Mouse (Mus musculus) embryo, embryonic 9.5 days (tissue): ENCODE measurements at regions not wholly inside any gene's neighbourhood (a gene's known extent, or its start where the extent isn't known, plus 50 kb on each side); places are given as distances from the start of the nearest gene placed in this dataset.

Source experiments
- DNase-seq: peaks from one replicate; pipeline ENCODE4 v3.0.0-alpha.2; 2017; ENCODE audit errors: extremely low spot score

DNA sequence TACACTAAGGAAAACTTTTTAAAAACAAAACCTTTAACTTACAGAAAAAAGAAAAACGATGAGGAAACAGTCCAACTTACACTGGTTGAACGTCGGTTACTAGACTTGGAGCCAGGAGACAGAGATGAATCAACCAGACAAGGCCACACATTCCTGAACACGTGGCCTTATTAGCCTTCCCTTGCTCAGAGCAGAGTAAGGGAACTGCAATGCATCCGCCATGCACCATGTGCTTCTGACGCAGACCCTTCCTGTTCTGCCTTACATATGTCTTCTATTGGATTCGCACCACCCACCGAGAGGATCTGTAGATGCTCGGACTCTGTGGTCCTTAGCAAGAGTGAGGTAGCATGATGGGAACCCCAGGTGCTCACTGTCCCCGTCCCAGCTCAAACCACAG lies 336.2 kb upstream of the Zfp637 start:
- peak; percentile 2 for DNase-seq

DNA sequence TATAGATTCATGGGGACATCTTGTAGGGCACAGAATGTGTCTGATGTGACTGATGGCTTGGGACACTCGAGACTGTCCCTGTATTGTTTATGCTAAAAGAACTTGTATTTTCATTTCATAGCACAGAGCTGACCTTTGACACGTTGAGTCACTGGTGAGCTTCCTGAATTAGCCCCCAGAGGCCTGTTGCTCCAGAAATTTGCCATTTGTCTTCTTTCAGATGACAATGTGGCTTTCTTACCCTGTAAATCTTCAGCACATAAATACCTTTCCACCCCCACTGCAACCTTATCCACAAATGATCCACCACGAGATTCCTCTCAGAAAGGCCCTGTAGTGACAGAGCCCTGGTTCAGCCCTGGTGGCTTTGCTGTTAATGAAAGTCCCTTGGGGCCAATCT lies 335.5 kb upstream of the Zfp637 start:
- DNase-seq: peak; percentile 14

DNA sequence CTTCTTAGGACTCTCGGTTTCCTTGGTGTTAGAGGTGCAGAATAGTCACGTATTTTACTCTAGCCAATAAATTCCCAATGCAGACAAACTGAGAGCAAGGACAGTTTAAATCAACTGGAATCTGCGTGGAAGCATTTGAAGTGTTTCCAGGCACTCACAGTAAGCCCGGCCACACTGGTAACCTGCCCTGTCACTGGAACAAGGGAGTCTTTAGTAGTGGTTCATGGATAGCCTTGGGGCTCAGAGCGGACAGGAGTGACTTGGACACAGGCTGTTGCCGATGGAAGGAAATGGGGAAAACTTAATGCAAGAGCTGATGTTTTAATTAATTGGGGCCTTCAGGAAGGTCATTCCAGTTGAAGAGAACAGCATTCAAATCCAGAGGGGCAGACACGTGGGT lies 334.4 kb upstream of the Zfp637 start:
- no peak for DNase-seq

DNA sequence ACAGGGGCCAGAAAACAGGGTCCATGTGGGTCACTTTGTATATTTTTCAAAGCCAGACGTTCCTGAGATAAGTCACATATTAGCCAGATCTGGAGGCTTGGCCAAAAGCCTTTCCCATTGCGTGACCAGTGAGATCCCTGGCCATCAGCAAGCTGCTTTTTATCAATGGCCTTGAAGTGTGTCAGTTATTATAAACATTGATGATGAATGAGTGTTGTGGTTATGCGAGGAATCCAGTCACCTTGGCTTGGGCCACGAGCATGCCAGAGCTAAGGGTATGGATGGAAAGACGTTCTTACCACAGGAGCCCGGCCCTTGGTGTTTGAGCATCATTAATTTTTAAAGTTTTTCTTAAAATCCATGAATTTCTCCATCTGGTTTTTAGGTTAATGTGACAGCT lies 332.1 kb upstream of the Zfp637 start:
- DNase-seq: no peak

DNA sequence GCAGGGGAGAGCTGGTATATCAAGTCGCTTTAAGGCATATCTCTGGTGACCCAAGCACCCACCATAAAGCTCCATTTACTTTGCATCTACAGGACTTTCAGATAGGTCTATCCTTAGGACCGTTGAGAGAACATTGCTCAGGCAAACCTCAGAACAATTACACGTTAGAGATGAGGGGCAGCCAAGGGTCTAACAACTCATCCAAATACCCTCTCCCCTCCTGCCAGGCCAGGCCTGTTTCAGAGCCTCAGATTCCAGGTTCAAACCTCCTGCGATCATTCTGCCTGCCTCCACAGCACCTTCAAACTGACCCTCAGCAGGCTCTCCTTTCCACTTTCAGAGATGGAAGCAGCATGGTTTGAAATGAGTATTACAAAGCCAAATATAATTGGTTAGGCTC lies 331.0 kb upstream of the Zfp637 start:
- DNase-seq: no peak

DNA sequence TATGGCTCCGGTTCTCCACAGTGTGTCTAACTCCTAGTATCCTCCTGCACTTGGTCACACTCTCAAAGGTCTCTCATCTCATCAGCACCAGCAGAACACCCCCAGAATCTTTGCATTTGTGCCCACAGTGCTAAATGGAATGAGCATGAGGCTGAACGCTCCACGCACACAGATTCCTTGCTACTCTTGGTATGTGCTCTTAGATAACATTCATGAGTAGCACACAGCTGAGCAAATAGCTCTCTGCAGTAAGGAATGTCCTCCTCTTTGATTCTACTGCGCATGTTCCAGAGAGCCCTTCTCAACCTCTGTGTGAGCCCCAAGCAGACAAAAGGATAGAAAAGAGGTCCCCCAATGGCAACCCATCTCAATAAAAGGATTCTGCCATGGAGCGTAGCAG lies 326.1 kb upstream of the Zfp637 start:
- no peak for DNase-seq

DNA sequence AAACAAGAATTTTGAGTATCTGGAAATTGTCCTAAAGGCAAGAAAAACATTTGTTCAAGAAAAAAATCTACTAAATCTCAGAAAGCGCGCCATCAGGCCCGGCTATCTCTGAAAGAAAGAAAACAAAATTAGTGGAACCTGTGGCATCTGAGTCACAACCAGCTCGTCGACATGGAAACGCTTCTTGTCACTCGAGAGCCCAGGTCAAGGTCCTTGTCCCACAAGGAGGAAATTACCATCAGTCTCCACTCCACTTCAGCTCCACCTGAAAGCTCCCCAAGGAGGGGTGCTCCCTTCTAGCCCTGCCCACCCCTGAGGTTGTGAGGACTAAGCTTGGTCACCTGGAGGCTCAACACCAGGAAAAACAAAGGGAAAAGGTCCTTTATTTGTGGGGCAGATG lies 324.1 kb upstream of the Zfp637 start:
- no peak for DNase-seq

DNA sequence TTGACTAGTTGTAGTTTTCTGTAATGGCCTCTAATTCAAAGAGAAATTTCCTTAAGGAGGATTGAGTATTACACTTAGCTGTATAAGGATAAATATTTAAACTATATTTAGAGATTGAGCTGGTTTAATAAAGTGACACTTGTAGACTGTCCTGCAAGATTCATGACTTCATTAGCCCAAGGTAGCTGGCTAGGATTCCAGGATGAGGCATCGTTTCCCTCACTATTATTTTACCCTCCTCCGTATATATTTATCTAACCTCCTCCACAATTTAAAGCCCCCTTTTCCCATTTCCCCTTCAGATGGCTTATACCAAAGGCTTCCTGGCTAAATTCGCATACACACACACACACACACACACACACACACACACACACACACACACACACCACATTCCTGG lies 322.0 kb upstream of the Zfp637 start:
- DNase-seq: no peak

DNA sequence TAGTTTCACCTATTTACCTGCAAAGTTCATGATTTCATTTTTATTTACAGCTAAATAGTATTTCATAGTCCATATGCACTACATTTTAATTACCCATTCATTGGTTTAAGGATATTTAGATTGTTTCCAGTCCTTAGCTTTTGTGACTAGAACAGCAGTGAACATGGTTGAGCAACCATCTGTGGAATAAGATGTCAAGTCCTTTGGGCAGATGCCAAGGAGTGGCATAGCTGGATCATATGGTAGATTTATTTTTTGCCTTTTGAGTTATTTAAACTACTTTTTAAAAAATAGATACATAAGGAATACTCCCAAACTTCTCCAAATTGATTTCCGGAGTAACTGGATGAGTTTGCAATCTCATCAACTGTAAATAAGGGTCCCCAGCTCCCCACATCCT lies 321.5 kb upstream of the Zfp637 start:
- no peak for DNase-seq

DNA sequence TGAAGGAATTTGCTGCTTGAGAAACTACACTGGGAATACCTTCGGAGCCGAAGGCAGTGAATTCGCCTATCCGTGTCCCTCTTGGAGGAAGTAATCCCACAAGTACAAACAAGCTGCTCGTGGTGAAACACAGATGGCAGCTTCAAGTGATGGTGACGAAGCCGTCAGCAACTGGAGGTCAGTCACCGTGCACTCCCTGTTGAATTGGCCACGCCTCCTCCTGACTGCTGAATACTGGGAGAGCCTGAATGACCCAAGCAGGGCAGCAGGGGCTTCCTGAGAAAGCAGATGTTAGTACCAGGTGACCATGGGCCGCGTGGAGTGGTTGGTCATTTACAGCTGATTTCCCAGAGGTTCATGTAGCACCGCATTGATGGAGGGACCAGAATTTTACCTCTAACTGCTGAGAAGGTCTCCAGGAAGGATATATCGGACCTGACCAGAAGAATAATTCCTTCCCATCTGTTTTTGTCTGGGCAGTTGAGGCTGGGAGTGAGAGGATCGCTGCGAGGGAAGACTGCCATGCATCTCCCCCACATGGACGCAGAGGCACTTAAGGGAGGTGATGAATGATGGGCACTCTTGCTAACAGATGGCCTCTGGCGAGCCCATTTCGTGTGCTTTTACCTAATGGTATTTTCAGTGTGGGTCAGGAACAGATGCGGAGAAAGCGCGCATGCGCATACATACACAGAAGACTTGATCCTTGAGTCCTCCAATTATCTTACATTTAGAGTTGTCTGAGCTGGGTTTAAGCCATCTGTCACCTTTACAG lies 314.6 kb upstream of the Zfp637 start:
- peak; percentile 47 for DNase-seq

DNA sequence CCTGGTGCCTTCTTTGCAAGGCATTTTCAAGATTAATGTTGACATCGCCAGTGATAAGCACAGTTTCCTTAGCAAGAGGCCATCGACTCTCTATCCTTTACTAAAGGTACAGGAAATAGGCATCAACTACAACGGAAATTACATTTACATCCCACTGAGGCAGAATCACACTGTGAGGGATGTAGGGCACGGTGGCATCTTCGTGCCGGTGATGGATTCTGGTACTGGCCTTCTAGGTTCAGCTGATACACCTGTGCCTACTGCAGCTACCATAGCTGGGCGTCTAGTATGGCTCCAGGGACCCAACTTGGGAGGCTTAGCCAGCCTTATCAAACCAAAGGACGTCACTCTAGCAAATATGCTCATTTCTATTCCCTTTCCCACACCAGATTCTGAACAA lies 313.5 kb upstream of the Zfp637 start:
- no peak for DNase-seq

DNA sequence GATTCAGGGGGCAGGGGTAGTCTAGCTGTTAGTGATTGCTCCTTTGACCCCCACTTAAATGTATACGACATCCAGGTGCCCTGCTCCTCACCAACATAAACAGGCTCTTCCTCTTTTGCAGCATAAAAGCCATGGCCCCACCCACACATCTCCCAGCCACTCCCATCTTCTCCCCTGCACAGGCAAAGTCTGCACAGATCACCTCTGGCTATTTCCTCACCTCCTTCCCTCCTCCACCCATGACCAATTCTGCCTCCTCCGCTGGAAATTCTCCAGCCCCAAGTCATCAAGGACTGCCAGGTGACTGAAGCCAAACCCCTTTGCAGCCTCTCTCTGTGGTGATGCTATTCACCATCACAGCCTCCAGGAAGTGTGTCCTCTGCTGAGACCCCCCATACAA lies 306.8 kb upstream of the Zfp637 start:
- no peak for DNase-seq

DNA sequence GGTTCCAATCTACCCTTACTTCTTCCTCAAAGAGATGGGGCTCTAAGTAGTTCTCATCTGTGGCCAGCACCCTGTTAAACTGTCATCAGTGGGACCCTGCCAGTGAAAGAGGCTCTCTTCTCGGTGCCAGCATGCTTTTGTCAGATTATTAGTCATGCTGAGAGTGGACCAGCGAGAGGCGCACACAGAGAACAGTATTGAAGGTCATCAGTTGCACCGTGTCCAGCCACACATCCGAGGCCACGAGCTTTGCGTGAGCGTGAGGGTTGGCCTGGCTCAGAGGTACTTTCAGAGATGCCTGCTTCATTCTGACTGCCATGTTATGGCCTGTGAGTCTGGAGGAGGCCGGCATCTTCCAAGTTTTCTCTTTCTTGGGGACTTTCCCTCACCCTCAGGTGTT lies 306.0 kb upstream of the Zfp637 start:
- no peak for DNase-seq

DNA sequence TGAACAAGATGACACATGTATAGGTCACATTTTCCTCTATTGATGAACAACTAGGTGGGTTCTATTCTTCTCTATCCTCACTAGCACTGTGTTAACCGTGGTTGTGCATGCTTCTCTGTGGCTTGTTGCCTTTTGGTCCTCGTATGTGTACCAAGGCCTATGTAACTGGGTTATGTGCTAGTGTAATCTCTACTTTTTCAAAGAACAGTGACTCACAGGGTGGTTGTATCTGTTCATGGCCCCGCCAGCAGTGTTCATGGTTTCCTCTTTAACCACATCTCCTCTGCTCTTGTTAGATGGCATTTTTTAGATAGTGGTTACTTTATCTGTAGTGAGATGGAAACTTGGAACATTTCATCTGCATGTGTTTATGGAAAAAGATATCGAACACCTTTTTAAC lies 304.9 kb upstream of the Zfp637 start:
- DNase-seq: no peak

DNA sequence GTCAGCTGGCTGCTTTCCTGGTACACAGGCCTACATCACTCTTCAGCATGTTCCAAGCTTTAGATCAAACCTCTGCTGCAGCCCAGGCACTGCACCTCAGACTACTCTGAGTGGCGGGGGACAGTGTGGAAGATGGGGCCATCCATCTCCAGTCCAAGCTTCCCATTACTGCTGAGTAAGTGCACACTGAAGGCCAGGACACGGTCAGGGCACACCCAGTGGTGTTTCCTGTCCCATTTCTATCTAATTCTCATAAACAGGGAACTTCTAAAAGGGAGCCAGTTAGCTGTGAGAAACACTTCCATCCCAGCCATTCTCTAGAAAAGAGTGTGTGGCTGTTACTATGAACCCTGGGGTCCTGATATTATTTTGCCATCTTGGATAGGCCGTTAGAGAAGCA lies 298.5 kb upstream of the Zfp637 start:
- DNase-seq: no peak

DNA sequence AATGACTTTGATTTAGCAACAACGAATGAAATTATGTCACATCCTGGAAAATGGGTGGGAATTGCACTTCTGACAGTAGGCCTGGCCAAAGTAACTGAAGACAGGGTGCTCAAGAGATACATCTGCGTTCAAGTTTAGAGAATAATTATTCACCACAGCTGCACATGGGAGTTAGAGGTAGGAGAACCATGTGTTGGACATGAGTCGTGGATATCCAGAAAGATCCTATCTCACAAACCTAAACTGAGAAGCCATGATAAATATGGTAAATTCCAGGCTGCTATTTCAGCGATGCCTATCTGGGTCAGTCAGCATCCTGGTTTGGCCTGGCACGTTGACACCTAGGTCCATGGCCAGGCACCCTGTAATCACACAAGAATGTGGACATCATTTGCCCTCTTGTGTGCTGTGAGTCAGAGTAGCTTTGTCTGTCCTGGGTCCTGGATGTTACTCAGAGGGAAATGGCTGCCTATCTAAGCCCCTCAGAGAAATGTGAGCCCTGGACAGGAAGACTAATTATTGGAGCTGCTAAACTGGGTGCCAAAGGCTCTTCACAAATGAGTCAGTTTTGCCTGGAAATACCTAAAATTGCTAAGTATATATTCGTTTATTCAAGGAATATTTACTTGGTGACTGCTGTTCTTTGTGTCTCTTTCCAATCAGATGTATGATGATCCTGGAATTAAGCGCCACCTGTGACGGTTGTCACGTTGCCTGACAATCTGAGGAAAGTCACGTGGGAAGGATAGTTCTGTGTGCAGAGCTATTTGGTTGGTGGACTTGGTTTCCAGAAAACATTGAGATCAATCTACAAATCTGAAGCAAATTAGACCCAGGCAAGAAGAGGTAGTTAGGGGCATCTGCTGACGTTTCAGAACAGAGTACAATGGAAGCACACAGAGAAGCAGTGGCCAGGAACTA lies 296.4 kb upstream of the Zfp637 start:
- no peak for DNase-seq

DNA sequence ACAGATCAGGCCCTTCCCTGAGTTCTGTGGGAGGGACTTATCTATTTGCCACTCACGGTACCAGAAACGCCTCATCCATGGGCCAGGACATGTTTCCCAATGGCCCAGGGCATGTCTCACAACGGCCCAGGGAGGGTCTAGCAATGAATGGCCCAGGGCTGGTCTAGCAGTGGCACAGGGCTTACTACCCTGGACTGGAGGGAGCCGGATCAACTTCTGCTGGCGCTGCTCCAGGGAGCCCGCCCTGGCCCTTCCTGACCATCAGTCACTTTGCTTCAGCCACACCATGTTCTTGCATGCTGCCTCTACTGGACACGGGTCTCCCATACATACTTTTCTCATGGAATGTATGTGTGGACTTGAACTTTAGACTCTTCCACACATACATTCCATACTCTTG lies 290.1 kb upstream of the Zfp637 start:
- no peak for DNase-seq

DNA sequence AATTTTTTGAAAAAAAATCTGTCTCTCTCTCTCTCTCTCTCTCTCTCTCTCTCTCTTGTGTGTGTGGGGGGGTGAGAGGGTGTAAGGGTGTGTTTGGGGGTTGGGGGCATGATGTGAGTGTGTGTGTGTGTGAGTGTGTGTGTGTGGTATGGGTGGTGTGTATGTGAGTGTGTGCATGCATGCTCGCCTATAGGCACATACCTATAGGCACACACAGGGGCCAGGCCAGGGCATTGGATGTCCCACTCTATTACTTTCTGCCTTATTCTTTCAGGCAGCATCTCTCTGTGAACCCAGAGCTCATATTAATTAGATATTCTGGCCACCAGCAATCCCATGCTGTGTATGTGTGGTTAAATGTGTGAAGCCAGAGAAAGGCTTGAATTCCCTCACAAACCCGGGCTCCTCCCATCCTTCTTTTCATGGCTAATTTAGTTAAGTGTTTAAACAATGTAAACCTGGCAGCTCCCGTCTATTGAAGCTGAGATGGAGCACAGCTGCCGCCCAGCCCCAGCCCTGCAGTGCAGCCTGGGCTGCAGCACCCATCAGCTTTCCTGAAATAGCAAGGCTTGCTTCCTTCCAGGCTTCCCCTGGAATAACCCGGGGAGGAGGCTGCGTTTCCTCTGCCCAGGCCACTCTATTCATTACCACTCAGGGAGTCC lies 288.8 kb upstream of the Zfp637 start:
- DNase-seq: peak; percentile 24

DNA sequence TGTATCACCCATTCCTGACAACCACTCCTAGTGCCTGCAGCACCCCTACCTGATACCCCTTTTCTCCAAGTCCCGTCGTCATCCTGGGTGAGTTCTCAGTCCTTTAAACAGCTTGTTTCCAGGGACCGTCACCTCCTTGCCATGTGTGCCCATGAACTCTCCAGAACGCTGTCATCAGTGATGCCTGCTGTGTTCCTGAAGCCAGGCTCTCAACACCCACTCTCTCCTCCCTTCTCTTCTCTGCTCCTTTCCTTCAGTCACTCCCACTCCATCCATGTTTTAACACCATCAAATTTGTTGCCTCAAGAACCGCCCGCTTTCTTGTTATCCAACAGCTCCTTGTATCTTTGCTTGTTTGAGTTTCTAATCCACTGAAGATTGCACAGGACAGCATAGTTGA lies 277.8 kb upstream of the Zfp637 start:
- DNase-seq: no peak

DNA sequence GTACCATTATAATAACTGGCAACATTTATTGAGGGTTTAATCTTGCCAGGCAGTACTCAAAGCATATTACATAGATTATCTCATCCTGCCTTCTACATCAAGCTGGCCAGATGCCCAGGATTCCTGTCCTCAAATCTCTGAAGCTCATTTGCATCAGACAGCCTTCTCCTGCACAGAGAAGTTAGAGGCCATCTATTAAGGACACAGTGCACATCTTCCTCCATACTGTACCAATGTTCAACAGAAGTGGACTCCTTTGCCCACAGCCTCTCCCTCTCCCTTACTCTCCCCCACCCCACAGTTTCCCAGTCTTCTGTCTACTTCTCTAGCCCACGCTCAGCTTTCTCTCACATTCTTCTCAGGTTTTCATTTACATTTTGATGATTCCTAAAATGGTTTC lies 277.3 kb upstream of the Zfp637 start:
- no peak for DNase-seq

DNA sequence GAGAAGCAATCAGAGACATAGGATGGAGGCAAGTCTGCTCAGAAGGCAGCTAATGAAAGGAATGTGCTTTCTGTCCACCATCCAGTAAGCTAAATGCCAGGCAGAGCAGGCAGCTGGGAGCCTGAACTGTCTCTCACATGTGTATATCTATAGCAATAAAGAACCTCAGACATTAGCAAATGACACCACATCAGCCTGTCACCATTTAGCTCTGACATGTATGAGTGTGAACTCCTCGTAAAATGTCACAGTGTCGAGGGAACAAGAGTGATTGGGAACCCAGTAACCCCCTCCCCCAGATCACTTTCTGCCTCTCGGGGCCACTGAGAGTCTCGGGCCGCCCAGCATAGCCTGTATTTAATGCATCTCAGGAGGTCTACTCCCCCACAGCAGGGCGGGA lies 274.2 kb upstream of the Zfp637 start:
- no peak for DNase-seq

DNA sequence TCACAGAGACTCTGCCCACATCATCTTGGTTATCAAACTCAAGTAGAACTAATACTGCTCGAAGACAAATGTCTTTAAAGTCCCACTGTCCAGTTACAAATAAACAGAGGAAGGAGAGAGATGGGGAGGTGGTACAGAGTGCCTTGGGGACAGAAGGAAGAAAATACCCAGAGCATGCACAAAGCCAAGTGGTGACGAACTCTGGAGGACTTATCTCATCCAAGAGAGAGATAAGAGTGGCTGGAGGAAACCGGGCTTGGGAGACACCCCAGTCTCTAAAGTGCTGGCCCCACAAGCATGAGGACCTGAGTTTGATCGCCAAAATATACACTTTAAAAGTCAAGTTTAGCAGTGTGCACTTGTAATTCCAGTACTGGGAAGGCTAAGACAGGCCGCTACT lies 273.3 kb upstream of the Zfp637 start:
- DNase-seq: no peak
